Mouse (Mus musculus) spleen, adult 2 months (tissue): ENCODE measurements around the gene Irf4. TPM values are rescaled to one million over a fixed set of nuclear protein-coding genes. Genes with fewer than 3 reads are reported as not detected.

Experiments used
- DNase-seq, 2 experiments: peaks; one replicate each; pipeline versions ENCODE4 v3.0.0 to v3.0.0-alpha.2; 2012 to 2021; ENCODE audit warnings: low spot score in 2 of 2, low read depth in 1 of 2
- H3K27ac ChIP-seq: fragments of 200-500 bp; 2 replicates; pipeline ENCODE4 v1.5.1; 2012; ENCODE audit warnings: low read length, inconsistent platforms; ENCODE audit not compliant: insufficient read depth
- H3K27me3 ChIP-seq: fragments of 200-500 bp; 2 replicates; pipeline ENCODE4 v1.6.1; 2012; ENCODE audit warnings: mild to moderate bottlenecking, moderate library complexity, low read length, inconsistent platforms; ENCODE audit not compliant: control insufficient read depth, insufficient read depth
- H3K36me3 ChIP-seq: fragments of 200-500 bp; 2 replicates; pipeline ENCODE4 v1.6.1; 2012; ENCODE audit warnings: mild to moderate bottlenecking, low read length, inconsistent platforms; ENCODE audit not compliant: control insufficient read depth, insufficient read depth
- H3K4me1 ChIP-seq: fragments of 200-500 bp; 2 replicates; pipeline ENCODE4 v1.6.1; 2011; ENCODE audit warnings: inconsistent platforms; ENCODE audit not compliant: control insufficient read depth, insufficient read depth, insufficient read length
- H3K4me3 ChIP-seq: fragments of 200-500 bp; 2 replicates; pipeline ENCODE4 v1.5.1; 2011; ENCODE audit warnings: mild to moderate bottlenecking, inconsistent platforms; ENCODE audit not compliant: insufficient read depth, insufficient read length; ENCODE audit errors: extremely low read depth
- CTCF ChIP-seq: fragments of 200-500 bp; IDR thresholded peaks from 2 replicates; pipeline ENCODE4 v1.5.1; 2011; ENCODE audit warnings: mild to moderate bottlenecking, inconsistent platforms; ENCODE audit not compliant: insufficient read depth, insufficient read length, insufficient replicate concordance; ENCODE audit errors: extremely low read depth
- POLR2A ChIP-seq: fragments of 200-500 bp; IDR thresholded peaks from 2 replicates; pipeline ENCODE4 v1.6.1; 2011; ENCODE audit warnings: low read depth, low read length, inconsistent platforms
- WGBS: fragments of 180-500 bp; shearing (Covaris S2); methylation state at CpG from one replicate; pipeline ENCODE4 v1.1.7; 2018; 5-methylcytosine and 5-hydroxymethylcytosine counted together
- polyA plus RNA-seq: library from polyadenylated mRNA; depleted of rRNA; stranded (reverse); fragments of >200 nt; gene quantifications from 2 replicates; pipeline ENCODE4 v1.2.3, GENCODE M21; 2012

The Irf4 gene
- polyA plus RNA-seq, 1 experiment, result 16.2 TPM

GRCm38 (mm10) chr13:30766636-30767476 is 17.8 kb downstream of the Irf4 start:
- peaks cover 23% of the 10 kb centered on the region for H3K4me1 ChIP-seq
- no peaks in the 10 kb centered on the region for H3K27me3 ChIP-seq
- peaks cover 18% of the 10 kb centered on the region for H3K36me3 ChIP-seq
- TF ChIP-seq POLR2A (no peak), CTCF (no peak)
- H3K27ac ChIP-seq, result peak overlapping the region; percentile 80
- no peak overlapping the region for H3K4me3 ChIP-seq
- WGBS, result 40% methylated on average over 5 of the region's 5 CpGs
- peak in 1 of 2 experiments; percentile 45 for DNase-seq

GRCm38 (mm10) chr13:30767477-30768127 is 18.6 kb downstream of the Irf4 start:
- TF ChIP-seq CTCF (no peak), POLR2A (no peak)

GRCm38 (mm10) chr13:30776021-30776420 is 27.0 kb downstream of the Irf4 start:
- no peak for TF ChIP-seq POLR2A
- TF ChIP-seq CTCF, result no peak
- WGBS, result 38% methylated on average over 2 of the region's 2 CpGs

More at GRCm38 (mm10) chr13:30767477-30768127, 18.6 kb downstream of the Irf4 start:
- DNase-seq, result no peak
- peaks cover 19% of the 10 kb centered on the region for H3K4me1 ChIP-seq
- H3K27ac ChIP-seq, result peak overlapping the region; percentile 49; the same call in 1 of the 2 replicates
- no peaks in the 10 kb centered on the region for H3K27me3 ChIP-seq
- H3K4me3 ChIP-seq, result no peak overlapping the region
- 79% methylated on average over 6 of the region's 6 CpGs for WGBS
- H3K36me3 ChIP-seq, result peaks cover 16% of the 10 kb centered on the region

GRCm38 (mm10) chr13:30777678-30778179 is 28.7 kb downstream of the Irf4 start:
- Histone ChIP-seq H3K36me3 (no peaks in the 10 kb centered on the region), H3K4me1 (no peaks in the 10 kb centered on the region), H3K27ac (no peak overlapping the region), H3K4me3 (no peak overlapping the region), H3K27me3 (no peaks in the 10 kb centered on the region)
- TF ChIP-seq POLR2A (no peak), CTCF (no peak)
- 60% methylated on average over 11 of the region's 11 CpGs for WGBS
- DNase-seq, result no peak

More at GRCm38 (mm10) chr13:30776021-30776420, 27.0 kb downstream of the Irf4 start:
- no peak overlapping the region for H3K4me3 ChIP-seq
- DNase-seq, result peak in 1 of 2 experiments; percentile 1
- no peak overlapping the region for H3K27ac ChIP-seq
- no peaks in the 10 kb centered on the region for H3K27me3 ChIP-seq
- no peaks in the 10 kb centered on the region for H3K4me1 ChIP-seq
- H3K36me3 ChIP-seq, result no peaks in the 10 kb centered on the region

GRCm38 (mm10) chr13:30781905-30782304 is 32.9 kb downstream of the Irf4 start:
- 67% methylated on average over 2 of the region's 2 CpGs for WGBS
- TF ChIP-seq POLR2A (no peak), CTCF (no peak)
- H3K27ac ChIP-seq, result no peak overlapping the region

GRCm38 (mm10) chr13:30782419-30782818 is 33.4 kb downstream of the Irf4 start:
- Histone ChIP-seq H3K4me1 (peaks cover 17% of the 10 kb centered on the region; the same call in 1 of the 2 replicates), H3K4me3 (no peak overlapping the region), H3K27ac (no peak overlapping the region), H3K36me3 (no peaks in the 10 kb centered on the region), H3K27me3 (no peaks in the 10 kb centered on the region)
- TF ChIP-seq POLR2A (no peak), CTCF (no peak)
- WGBS, result 88% methylated on average over 8 of the region's 8 CpGs
- no peak for DNase-seq

More at GRCm38 (mm10) chr13:30781905-30782304, 32.9 kb downstream of the Irf4 start:
- Histone ChIP-seq H3K36me3 (no peaks in the 10 kb centered on the region), H3K4me3 (no peak overlapping the region), H3K27me3 (no peaks in the 10 kb centered on the region), H3K4me1 (peaks cover 14% of the 10 kb centered on the region; the same call in 1 of the 2 replicates)
- no peak for DNase-seq
